Mouse (Mus musculus) megakaryocyte, embryonic 14.5 days (primary cell): Measurements from ENCODE around the gene Stard7.

Source experiments
- FLI1 ChIP-seq: IDR thresholded peaks from 2 replicates; pipeline ENCODE4 v1.6.1; 2012; ENCODE audit warnings: low read length, inconsistent platforms, mixed read lengths
- GATA1 ChIP-seq: IDR thresholded peaks from 3 replicates; pipeline ENCODE4 v1.6.1; 2012; ENCODE audit warnings: mixed read lengths, low read length, inconsistent platforms, borderline replicate concordance

DNA sequence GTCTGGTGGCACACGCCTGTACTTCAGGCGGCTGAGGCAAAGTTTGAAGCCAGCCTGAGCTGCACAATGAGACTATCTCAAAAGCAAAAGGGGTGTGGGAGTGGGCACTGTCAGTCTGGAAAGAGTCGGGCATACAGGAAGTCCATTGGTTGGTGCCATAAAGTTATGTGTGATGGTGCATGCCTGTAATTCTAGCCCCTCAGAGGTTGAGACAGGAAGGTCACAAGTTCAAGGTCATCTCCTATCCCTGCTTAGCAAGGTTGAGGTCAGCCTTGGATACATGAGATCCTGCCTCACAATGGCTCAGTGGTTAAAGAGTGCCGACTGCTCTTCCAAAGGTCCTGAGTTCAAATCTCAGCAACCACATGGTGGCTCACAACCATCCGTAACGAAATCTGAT is 14.7 kb upstream of the Stard7 start:
- TF ChIP-seq FLI1 (no peak), GATA1 (no peak)
